ENCODE assay signal across 8 mouse cellular contexts in genomic region chr11:117359870-117360269, GRCm38 (mm10).
DNase-seq lines count a peak whose midpoint lies in the region; ATAC-seq and TF ChIP-seq lines count a peak whose summit lies in the region.

No protein-coding gene starts in this region.

- H3K9ac ChIP-seq in hindbrain, embryonic 11.5 days (ENCODE audit: low read depth, low read length): no peak overlapping the region
- H3K9ac ChIP-seq in hindbrain, embryonic 13.5 days: no peak overlapping the region

- H3K9me3 ChIP-seq in hindbrain, embryonic 11.5 days (ENCODE audit: control insufficient read depth, low read length): no peaks in the 10 kb centered on the region
- no peaks in the 10 kb centered on the region for H3K9me3 ChIP-seq in hindbrain, embryonic 13.5 days

- no peak overlapping the region for H3K4me3 ChIP-seq in hindbrain, embryonic 11.5 days (ENCODE audit: low read depth, low read length)
- no peak overlapping the region for H3K4me3 ChIP-seq in hindbrain, embryonic 13.5 days
- no peak overlapping the region for H3K4me3 ChIP-seq in olfactory bulb, adult 2 months (ENCODE audit: insufficient read depth, low read depth, low read length)
- H3K4me3 ChIP-seq in thymus, adult 2 months (ENCODE audit: control insufficient read depth, insufficient read depth, low read length): no peak overlapping the region

- WGBS in hindbrain, embryonic 11.5 days: 72% methylated on average over 5 of the region's 5 CpGs
- 77% methylated on average over 5 of the region's 5 CpGs for WGBS in hindbrain, embryonic 13.5 days
- 67% methylated on average over 5 of the region's 5 CpGs for WGBS in olfactory bulb, adult 2 months
- WGBS in thymus, adult 2 months: 83% methylated on average over 5 of the region's 5 CpGs

- no peaks in the 10 kb centered on the region for H3K4me1 ChIP-seq in hindbrain, embryonic 11.5 days (replicated peaks; ENCODE audit: control insufficient read depth, insufficient read depth, low read length)
- no peaks in the 10 kb centered on the region for H3K4me1 ChIP-seq in hindbrain, embryonic 13.5 days (replicated peaks)
- H3K4me1 ChIP-seq in olfactory bulb, adult 2 months (ENCODE audit: control insufficient read depth, insufficient read depth, low read length): no peaks in the 10 kb centered on the region
- no peaks in the 10 kb centered on the region; the same call in 1 of the 2 replicates for H3K4me1 ChIP-seq in thymus, adult 2 months (replicated peaks; ENCODE audit: control insufficient read depth, insufficient read depth, low read length)

- no peaks in the 10 kb centered on the region for H3K27me3 ChIP-seq in hindbrain, embryonic 11.5 days (ENCODE audit: control insufficient read depth, insufficient read depth, low read length)
- H3K27me3 ChIP-seq in hindbrain, embryonic 13.5 days: no peaks in the 10 kb centered on the region
- H3K27me3 ChIP-seq in thymus, adult 2 months (ENCODE audit: control insufficient read depth, insufficient read depth, low read length): no peaks in the 10 kb centered on the region

- no peak for TF ChIP-seq POLR2A in olfactory bulb, adult 2 months (IDR thresholded peaks at IDR 0.05; ENCODE audit: insufficient read depth, low read depth, low read length)
- no peak for TF ChIP-seq POLR2A in thymus, adult 2 months (IDR thresholded peaks at IDR 0.05; ENCODE audit: control insufficient read depth, extremely low read depth, insufficient read depth, low read length, poor library complexity)

- intact Hi-C loops in heart, postnatal 36 days (cut with DNase I): loop anchor here (1.0 to 10.0 kb wide), 4 partner anchors 91 to 475 kb away; no protein-coding TSS in a partner anchor
- intact Hi-C loops in left cerebral cortex, postnatal 36 days (cut with DNase I): loop anchor here (5.0 kb wide), 2 partner anchors 48 to 288 kb away; no protein-coding TSS in a partner anchor

- H3K36me3 ChIP-seq in hindbrain, embryonic 11.5 days (ENCODE audit: control insufficient read depth, insufficient read depth, low read length): peaks cover 21% of the 10 kb centered on the region
- H3K36me3 ChIP-seq in hindbrain, embryonic 13.5 days: peaks cover 76% of the 10 kb centered on the region
- peaks cover 75% of the 10 kb centered on the region for H3K36me3 ChIP-seq in thymus, adult 2 months (ENCODE audit: control insufficient read depth, insufficient read depth, low read length)

- H3K27ac ChIP-seq in hindbrain, embryonic 11.5 days (ENCODE audit: low read depth, low read length): no peak overlapping the region
- no peak overlapping the region for H3K27ac ChIP-seq in hindbrain, embryonic 13.5 days
- no peak overlapping the region for H3K27ac ChIP-seq in olfactory bulb, adult 2 months (ENCODE audit: insufficient read depth, low read depth, low read length)
- no peak overlapping the region for H3K27ac ChIP-seq in thymus, adult 2 months (ENCODE audit: control insufficient read depth, insufficient read depth, low read length)

- no peak overlapping the region for H3K4me2 ChIP-seq in hindbrain, embryonic 11.5 days (replicated peaks; ENCODE audit: low read depth, low read length)
- H3K4me2 ChIP-seq in hindbrain, embryonic 13.5 days: no peak overlapping the region

- peak; percentile 81 for DNase-seq in hindbrain, embryonic 11.5 days (ENCODE audit: low spot score)
- DNase-seq in WW6 (ENCODE audit: low read depth, low spot score): peak; percentile 50
- DNase-seq in embryo, embryonic 10.5 days (ENCODE audit: low spot score): peak; percentile 77
- peak; percentile 80 to 84 for DNase-seq in heart, postnatal 36 days
- peak; percentile 46 to 62 for DNase-seq in left cerebral cortex, postnatal 36 days (ENCODE audit: low spot score in 2 of 2)
- peak; percentile 77 for DNase-seq in thymus, adult 2 months

- no peak for ATAC-seq in hindbrain, embryonic 11.5 days (ENCODE audit: low FRiP score)
- ATAC-seq in hindbrain, embryonic 13.5 days (ENCODE audit: low FRiP score): no peak

- peak; percentile 77 for TF ChIP-seq CTCF in olfactory bulb, adult 2 months (IDR thresholded peaks at IDR 0.05; ENCODE audit: insufficient read depth, low read depth, low read length)
- peak; percentile 82; the same call in 1 of the 2 replicates for TF ChIP-seq CTCF in thymus, adult 2 months (IDR thresholded peaks at IDR 0.05; ENCODE audit: borderline replicate concordance, control insufficient read depth, extremely low read depth, insufficient read depth, low read length, poor library complexity)
